Comparison of ENCODE assay signal across 11 mouse cellular contexts in genomic region chr7:84449066-84449465, GRCm38 (mm10). TPM values are rescaled to one million over a fixed set of nuclear protein-coding genes. Genes with fewer than 3 reads are reported as not detected.
A peak's percentile ranks its signal among the peaks of the same experiment; 100 is the strongest.
DNase-seq lines count a peak whose midpoint lies in the region; ATAC-seq lines count a peak whose summit lies in the region.
"Had no signal": no experiment of that assay in that cellular context is flagged by ENCODE, and none has a peak within 500 bp of the region (broad histone marks: within the 10 kb centered on the region; RNA-seq: fewer than 3 reads in every experiment).

No protein-coding gene starts in this region.

- no peak overlapping the region for H3K9ac ChIP-seq in midbrain, embryonic 15.5 days
- H3K9ac ChIP-seq: limb, embryonic 12.5 days had no signal

- H3K27me3 ChIP-seq in forebrain, embryonic 10.5 days (ENCODE audit: poor library complexity, severe bottlenecking), result peaks cover 11% of the 10 kb centered on the region
- no peaks in the 10 kb centered on the region for H3K27me3 ChIP-seq in midbrain, embryonic 15.5 days (replicated peaks)
- H3K27me3 ChIP-seq: limb, embryonic 12.5 days had no signal

- no peak overlapping the region for H3K4me2 ChIP-seq in midbrain, embryonic 15.5 days
- H3K4me2 ChIP-seq: limb, embryonic 12.5 days had no signal

- no peaks in the 10 kb centered on the region for H3K36me3 ChIP-seq in forebrain, embryonic 10.5 days (replicated peaks)
- H3K36me3 ChIP-seq in midbrain, embryonic 15.5 days (replicated peaks), result no peaks in the 10 kb centered on the region
- H3K36me3 ChIP-seq: limb, embryonic 12.5 days had no signal

- H3K27ac ChIP-seq in forebrain, embryonic 10.5 days, result peak overlapping the region; percentile 26; the same call in 1 of the 2 replicates
- H3K27ac ChIP-seq in midbrain, embryonic 15.5 days, result peak overlapping the region; percentile 56
- H3K27ac ChIP-seq: limb, embryonic 12.5 days had no signal

- peak; percentile 74 for ATAC-seq in midbrain, embryonic 15.5 days (replicated peaks)

- 68% methylated on average over 2 of the region's 2 CpGs for WGBS in forebrain, embryonic 10.5 days
- WGBS in midbrain, embryonic 15.5 days, result 23% methylated on average over 2 of the region's 2 CpGs

- no peak overlapping the region for H3K4me3 ChIP-seq in forebrain, embryonic 10.5 days
- no peak overlapping the region for H3K4me3 ChIP-seq in midbrain, embryonic 15.5 days
- H3K4me3 ChIP-seq: limb, embryonic 12.5 days; myocyte had no signal

- H3K4me1 ChIP-seq in forebrain, embryonic 10.5 days, result peaks cover 16% of the 10 kb centered on the region; the same call in 1 of the 2 replicates
- H3K4me1 ChIP-seq in midbrain, embryonic 15.5 days, result 0 out of 2 replicates have a peak, but pooled peaks cover 4% of the 10 kb centered on the region
- H3K4me1 ChIP-seq: limb, embryonic 12.5 days had no signal

- DNase-seq in cerebellum, postnatal 25 days, result peak; percentile 7 to 12
- DNase-seq in cerebellum, adult 9-11 months, result no peak
- DNase-seq in forebrain, embryonic 10.5 days (ENCODE audit: extremely low spot score, low spot score), result no peak
- peak; percentile 91 for DNase-seq in layer of hippocampus, adult 9-11 months
- DNase-seq in Muller cell, postnatal 12 days (ENCODE audit: inconsistent ontology term), result no peak
- no peak for DNase-seq in adrenal gland, adult 18-20 months (ENCODE audit: low spot score in 2 of 2)
- no peak for DNase-seq in thymus, postnatal 14 days
- DNase-seq: cerebellum, postnatal 36 days had no signal

- H3K9me3 ChIP-seq in forebrain, embryonic 10.5 days, result no peaks in the 10 kb centered on the region
- H3K9me3 ChIP-seq in midbrain, embryonic 15.5 days, result no peaks in the 10 kb centered on the region
- H3K9me3 ChIP-seq: limb, embryonic 12.5 days had no signal

RNA-seq across cellular contexts. Expression of gene Arnt2, which starts 39.1 kb away (rescaled TPM):
- polyA plus RNA-seq in forebrain, embryonic 10.5 days (2016; fragmentation: Nextera tagmentation; extraction: Ambion mirVana), result 23.3 and 27.9 TPM in 2 replicates
- 88.4 and 96.8 TPM in 2 replicates for polyA plus RNA-seq in midbrain, embryonic 15.5 days (2015; fragmentation: Nextera tagmentation; extraction: Ambion mirVana)
- total RNA-seq in adrenal gland, adult 18-20 months (2021), result 10 to 100 TPM; 34.9 to 36.4 TPM

Comparison
In these comparisons a context has a peak if more than half of its experiments do, and no peak if none do; other contexts are left out.
1. DNase-seq: peak in cerebellum, postnatal 25 days (2 of 2) and layer of hippocampus, adult 9-11 months (single experiment); none in cerebellum, adult 9-11 months (single experiment), forebrain, embryonic 10.5 days (single experiment), Muller cell, postnatal 12 days (single experiment), adrenal gland, adult 18-20 months (0 of 2) and thymus, postnatal 14 days (single experiment).